Mouse (Mus musculus) bone marrow, adult 2 months (tissue): ENCODE data around the gene Cspg4.

Source experiments
- CTCF ChIP-seq: fragments of 200-500 bp; IDR thresholded peaks from 2 replicates; pipeline ENCODE4 v1.5.1; 2011; ENCODE audit warnings: low read length, control low read depth; ENCODE audit not compliant: control insufficient read depth, insufficient read depth
- POLR2A ChIP-seq: fragments of 200-500 bp; IDR thresholded peaks from 2 replicates; pipeline ENCODE4 v1.6.1; 2011; ENCODE audit warnings: low read depth, mild to moderate bottlenecking, control low read depth, low read length, borderline replicate concordance; ENCODE audit not compliant: control insufficient read depth

GRCm38 (mm10) chr9:56831904-56832303 is 32.9 kb upstream of the Cspg4 start:
- TF ChIP-seq CTCF (no peak), POLR2A (no peak)
